Mouse (Mus musculus): ENCODE results near the gene Fam71d. TPM values are rescaled to one million over a fixed set of nuclear protein-coding genes. Genes with fewer than 3 reads are reported as not detected.

The Fam71d gene
- polyA plus RNA-seq (2014; fragmentation: Nextera tagmentation; extraction: Ambion mirVana) = 0.15 TPM in 1 of 2 replicates, not detected in the other

- Histone ChIP-seq H3K9ac (ENCODE audit: low read length) (no peak within 1 kb of the TSS), H3K9me3 (ENCODE audit: control insufficient read depth, low read length) (no peaks in the 10 kb centered on the region), H3K4me2 (ENCODE audit: low read length) (no peak within 1 kb of the TSS), H3K36me3 (ENCODE audit: control insufficient read depth, insufficient read depth, low read length) (no peaks in the 10 kb centered on the region), H3K27ac (ENCODE audit: low read depth) (no peak within 1 kb of the TSS), H3K4me1 (replicated peaks; ENCODE audit: control insufficient read depth, insufficient read depth, low read length) (no peaks in the 10 kb centered on the region), H3K4me3 (ENCODE audit: low read depth, low read length) (no peak within 1 kb of the TSS), H3K27me3 (replicated peaks; ENCODE audit: control insufficient read depth, insufficient read depth, low read length) (no peaks in the 10 kb centered on the region)
- 71% methylated on average over 1 of the region's 1 CpGs for WGBS
- DNase-seq (ENCODE audit: low spot score) (no peak), ATAC-seq (replicated peaks; ENCODE audit: low FRiP score, low TSS enrichment, low read depth) (no peak)
Measured at GRCm38 (mm10) chr12:78691325-78691724, at the start of gene Fam71d. TSS of gene Fam71d (plus strand) at chr12:78691535.

GRCm38 (mm10) chr12:78643691-78644090 lies 47.6 kb upstream of the Fam71d start:
- DNase-seq (ENCODE audit: low spot score) = no peak

GRCm38 (mm10) chr12:78645282-78645681 lies 46.1 kb upstream of the Fam71d start:
- ATAC-seq (replicated peaks; ENCODE audit: low FRiP score, low TSS enrichment, low read depth) = no peak
- WGBS = 93% methylated on average over 1 of the region's 1 CpGs

More at GRCm38 (mm10) chr12:78643691-78644090, 47.6 kb upstream of the Fam71d start:
- no peaks in the 10 kb centered on the region for H3K9me3 ChIP-seq (ENCODE audit: control insufficient read depth, low read length)
- no peaks in the 10 kb centered on the region for H3K27me3 ChIP-seq (replicated peaks; ENCODE audit: control insufficient read depth, insufficient read depth, low read length)
- H3K4me1 ChIP-seq (replicated peaks; ENCODE audit: control insufficient read depth, insufficient read depth, low read length) = no peaks in the 10 kb centered on the region
- no peak overlapping the region for H3K9ac ChIP-seq (ENCODE audit: low read length)
- no peak overlapping the region for H3K4me2 ChIP-seq (ENCODE audit: low read length)
- H3K4me3 ChIP-seq (ENCODE audit: low read depth, low read length) = no peak overlapping the region
- ATAC-seq (replicated peaks; ENCODE audit: low FRiP score, low TSS enrichment, low read depth) = no peak
- 84% methylated on average over 2 of the region's 2 CpGs for WGBS
- H3K27ac ChIP-seq (ENCODE audit: low read depth) = no peak overlapping the region
- H3K36me3 ChIP-seq (ENCODE audit: control insufficient read depth, insufficient read depth, low read length) = no peaks in the 10 kb centered on the region

GRCm38 (mm10) chr12:78659718-78660304 lies 31.5 kb upstream of the Fam71d start:
- Histone ChIP-seq H3K9me3 (ENCODE audit: control insufficient read depth, low read length) (no peaks in the 10 kb centered on the region), H3K27ac (ENCODE audit: low read depth) (no peak overlapping the region), H3K4me3 (ENCODE audit: low read depth, low read length) (no peak overlapping the region), H3K4me1 (replicated peaks; ENCODE audit: control insufficient read depth, insufficient read depth, low read length) (no peaks in the 10 kb centered on the region), H3K9ac (ENCODE audit: low read length) (no peak overlapping the region), H3K36me3 (ENCODE audit: control insufficient read depth, insufficient read depth, low read length) (no peaks in the 10 kb centered on the region), H3K27me3 (replicated peaks; ENCODE audit: control insufficient read depth, insufficient read depth, low read length) (no peaks in the 10 kb centered on the region), H3K4me2 (ENCODE audit: low read length) (no peak overlapping the region)
- no peak for ATAC-seq (replicated peaks; ENCODE audit: low FRiP score, low TSS enrichment, low read depth)
- WGBS = 59% methylated on average over 2 of the region's 2 CpGs
- DNase-seq (ENCODE audit: low spot score) = no peak

More at GRCm38 (mm10) chr12:78645282-78645681, 46.1 kb upstream of the Fam71d start:
- no peaks in the 10 kb centered on the region for H3K4me1 ChIP-seq (replicated peaks; ENCODE audit: control insufficient read depth, insufficient read depth, low read length)
- no peak overlapping the region for H3K4me3 ChIP-seq (ENCODE audit: low read depth, low read length)
- no peak for DNase-seq (ENCODE audit: low spot score)
- no peaks in the 10 kb centered on the region for H3K36me3 ChIP-seq (ENCODE audit: control insufficient read depth, insufficient read depth, low read length)
- no peak overlapping the region for H3K27ac ChIP-seq (ENCODE audit: low read depth)
- H3K4me2 ChIP-seq (ENCODE audit: low read length) = no peak overlapping the region
- no peaks in the 10 kb centered on the region for H3K27me3 ChIP-seq (replicated peaks; ENCODE audit: control insufficient read depth, insufficient read depth, low read length)
- no peak overlapping the region for H3K9ac ChIP-seq (ENCODE audit: low read length)
- no peaks in the 10 kb centered on the region for H3K9me3 ChIP-seq (ENCODE audit: control insufficient read depth, low read length)

- Histone ChIP-seq H3K4me2 (ENCODE audit: low read length) (no peak overlapping the region), H3K36me3 (ENCODE audit: control insufficient read depth, insufficient read depth, low read length) (no peaks in the 10 kb centered on the region), H3K9me3 (ENCODE audit: control insufficient read depth, low read length) (no peaks in the 10 kb centered on the region), H3K9ac (ENCODE audit: low read length) (no peak overlapping the region), H3K4me1 (replicated peaks; ENCODE audit: control insufficient read depth, insufficient read depth, low read length) (0 out of 2 replicates have a peak, but pooled peaks cover 4% of the 10 kb centered on the region), H3K27me3 (replicated peaks; ENCODE audit: control insufficient read depth, insufficient read depth, low read length) (no peaks in the 10 kb centered on the region), H3K4me3 (ENCODE audit: low read depth, low read length) (no peak overlapping the region), H3K27ac (ENCODE audit: low read depth) (no peak overlapping the region)
- WGBS = 91% methylated on average over 5 of the region's 5 CpGs
- DNase-seq (ENCODE audit: low spot score) = no peak
- no peak for ATAC-seq (replicated peaks; ENCODE audit: low FRiP score, low TSS enrichment, low read depth)
Measured at GRCm38 (mm10) chr12:78678101-78678806, 13.1 kb upstream of the Fam71d start.

GRCm38 (mm10) chr12:78678807-78679189 lies 12.5 kb upstream of the Fam71d start:
- no peak for DNase-seq (ENCODE audit: low spot score)
- no peak for ATAC-seq (replicated peaks; ENCODE audit: low FRiP score, low TSS enrichment, low read depth)
- Histone ChIP-seq H3K27me3 (replicated peaks; ENCODE audit: control insufficient read depth, insufficient read depth, low read length) (no peaks in the 10 kb centered on the region), H3K4me1 (replicated peaks; ENCODE audit: control insufficient read depth, insufficient read depth, low read length) (0 out of 2 replicates have a peak, but pooled peaks cover 4% of the 10 kb centered on the region), H3K36me3 (ENCODE audit: control insufficient read depth, insufficient read depth, low read length) (no peaks in the 10 kb centered on the region), H3K9me3 (ENCODE audit: control insufficient read depth, low read length) (no peaks in the 10 kb centered on the region), H3K27ac (ENCODE audit: low read depth) (no peak overlapping the region), H3K4me2 (ENCODE audit: low read length) (no peak overlapping the region), H3K4me3 (ENCODE audit: low read depth, low read length) (no peak overlapping the region), H3K9ac (ENCODE audit: low read length) (no peak overlapping the region)
- WGBS = 82% methylated on average over 2 of the region's 2 CpGs

GRCm38 (mm10) chr12:78681048-78681447 lies 10.3 kb upstream of the Fam71d start:
- DNase-seq (ENCODE audit: low spot score) (no peak), ATAC-seq (replicated peaks; ENCODE audit: low FRiP score, low TSS enrichment, low read depth) (no peak)
- Histone ChIP-seq H3K9me3 (ENCODE audit: control insufficient read depth, low read length) (no peaks in the 10 kb centered on the region), H3K27me3 (replicated peaks; ENCODE audit: control insufficient read depth, insufficient read depth, low read length) (no peaks in the 10 kb centered on the region), H3K4me1 (replicated peaks; ENCODE audit: control insufficient read depth, insufficient read depth, low read length) (0 out of 2 replicates have a peak, but pooled peaks cover 4% of the 10 kb centered on the region), H3K27ac (ENCODE audit: low read depth) (no peak overlapping the region), H3K4me3 (ENCODE audit: low read depth, low read length) (no peak overlapping the region), H3K36me3 (ENCODE audit: control insufficient read depth, insufficient read depth, low read length) (no peaks in the 10 kb centered on the region), H3K9ac (ENCODE audit: low read length) (no peak overlapping the region), H3K4me2 (ENCODE audit: low read length) (no peak overlapping the region)
- WGBS = 84% methylated on average over 2 of the region's 2 CpGs

- H3K9ac ChIP-seq (ENCODE audit: low read length) = no peak overlapping the region
Measured at GRCm38 (mm10) chr12:78682279-78682678, 9.1 kb upstream of the Fam71d start.

More at GRCm38 (mm10) chr12:78682279-78682678, 9.1 kb upstream of the Fam71d start:
- DNase-seq (ENCODE audit: low spot score) (no peak), ATAC-seq (replicated peaks; ENCODE audit: low FRiP score, low TSS enrichment, low read depth) (no peak)
- H3K4me1 ChIP-seq (replicated peaks; ENCODE audit: control insufficient read depth, insufficient read depth, low read length) = 0 out of 2 replicates have a peak, but pooled peaks cover 4% of the 10 kb centered on the region
- no peak overlapping the region for H3K27ac ChIP-seq (ENCODE audit: low read depth)
- no peak overlapping the region for H3K4me2 ChIP-seq (ENCODE audit: low read length)
- no peaks in the 10 kb centered on the region for H3K27me3 ChIP-seq (replicated peaks; ENCODE audit: control insufficient read depth, insufficient read depth, low read length)
- H3K4me3 ChIP-seq (ENCODE audit: low read depth, low read length) = no peak overlapping the region
- no peaks in the 10 kb centered on the region for H3K36me3 ChIP-seq (ENCODE audit: control insufficient read depth, insufficient read depth, low read length)
- no peaks in the 10 kb centered on the region for H3K9me3 ChIP-seq (ENCODE audit: control insufficient read depth, low read length)
- 58% methylated on average over 4 of the region's 4 CpGs for WGBS
